Mouse (Mus musculus) cerebellum, adult 2 months (tissue): ENCODE measurements at regions not wholly inside any gene's neighbourhood (a gene's known extent, or its start where the extent isn't known, plus 50 kb on each side); places are given as distances from the start of the nearest gene placed in this dataset.

Experiments
- CTCF ChIP-seq: fragments of 200-500 bp; IDR thresholded peaks from 2 replicates; pipeline ENCODE4 v1.5.1; 2011; ENCODE audit warnings: low read depth, mild to moderate bottlenecking, control low read depth, low read length, moderate library complexity, borderline replicate concordance; ENCODE audit not compliant: insufficient read depth
- POLR2A ChIP-seq: fragments of 200-500 bp; IDR thresholded peaks from 2 replicates; pipeline ENCODE4 v1.6.1; 2011; ENCODE audit warnings: low read length, control low read depth, borderline replicate concordance; ENCODE audit not compliant: insufficient read depth

DNA sequence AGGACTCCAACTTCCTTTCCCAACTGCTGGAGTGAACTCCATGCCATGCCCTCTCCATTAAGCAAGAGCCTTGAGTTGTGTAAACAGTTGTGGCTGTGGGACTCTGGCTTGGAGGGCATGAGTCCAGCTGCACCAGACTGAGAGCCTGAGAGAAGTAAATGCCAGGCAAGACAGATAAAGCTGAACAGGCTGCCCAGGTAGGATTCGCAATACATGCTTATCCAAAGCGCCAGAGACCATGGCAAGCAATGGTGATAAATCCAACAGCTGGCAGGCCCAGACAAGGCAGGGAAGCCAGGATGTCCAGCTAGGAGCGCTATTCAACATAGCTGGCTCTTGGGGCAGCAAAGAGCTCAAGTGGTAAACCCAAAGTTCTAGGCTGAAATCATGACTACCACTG is 163.1 kb upstream of the Kdm8 start:
- no peak for TF ChIP-seq POLR2A
- no peak for TF ChIP-seq CTCF
